Mouse (Mus musculus): ENCODE data around the gene Dctd.

DNA sequence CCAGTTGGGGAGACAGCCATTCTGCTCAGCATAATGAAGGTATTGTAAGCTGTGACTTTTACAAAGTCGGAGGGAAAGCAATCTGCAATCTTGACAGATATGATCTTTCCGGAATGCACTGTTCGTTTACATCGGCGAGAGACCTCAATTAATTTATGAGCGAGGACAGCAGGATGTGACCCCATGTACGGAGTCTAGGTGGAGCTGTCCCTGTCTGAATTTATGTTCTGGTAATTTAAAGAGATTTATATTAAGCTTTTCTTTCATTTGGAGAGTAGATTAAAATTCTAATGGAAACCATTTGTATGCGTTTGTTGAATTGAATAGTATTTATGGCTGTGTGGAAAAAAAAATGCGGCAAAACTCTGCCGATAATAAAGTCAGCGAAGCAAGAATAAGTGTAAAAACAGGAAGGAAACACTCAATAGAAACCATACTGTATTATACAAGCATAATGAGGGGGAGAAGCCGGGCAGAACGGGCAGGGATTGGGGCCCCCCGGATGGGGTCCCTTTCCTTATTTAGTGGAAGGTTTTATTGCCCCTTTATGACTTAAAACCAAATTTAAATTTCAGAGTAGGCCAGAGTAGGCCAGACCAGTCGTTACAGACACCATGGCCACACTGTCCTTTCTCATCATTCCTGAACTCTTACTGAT, 59.8 kb downstream of the Dctd start:
- no peak for TF ChIP-seq CTCF (IDR thresholded peaks at IDR 0.05)
- no peak for TF ChIP-seq EP300 (IDR thresholded peaks at IDR 0.05)
